Mouse (Mus musculus) lung, postnatal 0 days (tissue): ENCODE data around the gene Arsg.

Source experiments
- CTCF ChIP-seq: IDR thresholded peaks from 2 replicates; pipeline ENCODE4 v1.5.1; 2016; ENCODE audit warnings: antibody characterized with exemption, mild to moderate bottlenecking
- EP300 ChIP-seq: IDR thresholded peaks from 2 replicates; pipeline ENCODE4 v1.6.1; 2016; ENCODE audit warnings: antibody characterized with exemption, mild to moderate bottlenecking, control low read depth

DNA sequence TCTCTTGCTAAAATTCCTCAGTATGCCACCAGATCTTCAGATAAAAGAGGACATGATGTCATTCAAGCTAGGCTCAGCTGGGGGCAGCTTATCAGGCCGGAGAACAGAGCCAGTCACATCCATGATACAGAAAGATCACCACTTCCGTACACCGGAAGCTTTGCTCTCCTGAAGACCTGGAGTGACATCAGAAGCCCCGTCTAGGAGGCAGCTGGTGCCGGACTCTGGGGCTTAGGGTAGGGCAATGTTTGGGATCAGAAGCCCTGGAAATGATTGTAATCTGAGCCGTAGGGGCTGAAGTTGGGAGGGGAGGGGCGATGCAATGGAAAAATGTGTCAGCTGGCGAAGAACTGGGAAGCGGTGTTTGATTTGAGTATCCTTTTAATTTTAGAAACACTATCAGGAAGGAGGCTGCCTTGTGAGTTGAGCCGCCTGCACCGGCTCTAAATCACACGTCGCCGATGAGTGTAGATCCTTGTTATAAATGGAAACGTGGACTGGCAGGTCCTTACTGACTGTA lies 149.4 kb downstream of the Arsg start:
- TF ChIP-seq CTCF (no peak), EP300 (peak; percentile 62; the same call in 1 of the 2 replicates)
